Mouse (Mus musculus) right cerebral cortex, adult 18-20 months (tissue): ENCODE measurements around the gene Tcf19.
"Not testable (repeated sequence)": the region's sequence is repeated elsewhere in the genome, so short reads cannot be mapped to it uniquely, and the experiment has no call there.

Experiments used
- DNase-seq: peaks from one replicate; pipeline ENCODE4 v3.0.0; 2022; ENCODE audit warnings: mixed read lengths

Tcf19 gene

GRCm38 (mm10) chr17:35469842-35470751, 46.5 kb downstream of the Tcf19 start, which contains the start of gene H2-Q10:
Gene H2-Q10 (plus strand): TSS chr17:35470089.
- DNase-seq = no peak

DNA sequence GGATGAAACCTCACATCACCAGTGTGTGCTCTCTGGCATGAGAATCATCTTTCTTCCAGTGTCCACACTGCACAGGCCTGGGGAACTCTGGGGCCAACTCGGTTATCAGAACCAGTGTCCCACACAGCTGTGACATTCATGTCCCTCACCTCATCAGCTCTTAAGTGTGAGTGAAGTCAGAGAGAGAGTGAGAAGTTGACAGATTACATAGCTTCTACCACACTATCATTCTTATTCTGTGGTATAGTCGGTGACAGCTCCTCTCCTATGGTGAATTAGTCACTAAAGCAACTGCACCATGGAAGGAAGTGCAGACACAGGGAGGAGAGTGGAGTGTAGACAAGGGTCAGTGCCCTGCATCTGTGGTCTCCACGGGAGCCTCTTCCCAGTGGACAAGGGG, 47.7 kb downstream of the Tcf19 start:
- not testable (repeated sequence) for DNase-seq

GRCm38 (mm10) chr17:35465651-35466050, 51.0 kb downstream of the Tcf19 start:
- DNase-seq = not testable (repeated sequence)
